Mouse (Mus musculus): ENCODE measurements around the gene Jup.
"Not testable (repeated sequence)": the region's sequence is repeated elsewhere in the genome, so short reads cannot be mapped to it uniquely, and the experiment has no call there.

Gene Jup

DNA sequence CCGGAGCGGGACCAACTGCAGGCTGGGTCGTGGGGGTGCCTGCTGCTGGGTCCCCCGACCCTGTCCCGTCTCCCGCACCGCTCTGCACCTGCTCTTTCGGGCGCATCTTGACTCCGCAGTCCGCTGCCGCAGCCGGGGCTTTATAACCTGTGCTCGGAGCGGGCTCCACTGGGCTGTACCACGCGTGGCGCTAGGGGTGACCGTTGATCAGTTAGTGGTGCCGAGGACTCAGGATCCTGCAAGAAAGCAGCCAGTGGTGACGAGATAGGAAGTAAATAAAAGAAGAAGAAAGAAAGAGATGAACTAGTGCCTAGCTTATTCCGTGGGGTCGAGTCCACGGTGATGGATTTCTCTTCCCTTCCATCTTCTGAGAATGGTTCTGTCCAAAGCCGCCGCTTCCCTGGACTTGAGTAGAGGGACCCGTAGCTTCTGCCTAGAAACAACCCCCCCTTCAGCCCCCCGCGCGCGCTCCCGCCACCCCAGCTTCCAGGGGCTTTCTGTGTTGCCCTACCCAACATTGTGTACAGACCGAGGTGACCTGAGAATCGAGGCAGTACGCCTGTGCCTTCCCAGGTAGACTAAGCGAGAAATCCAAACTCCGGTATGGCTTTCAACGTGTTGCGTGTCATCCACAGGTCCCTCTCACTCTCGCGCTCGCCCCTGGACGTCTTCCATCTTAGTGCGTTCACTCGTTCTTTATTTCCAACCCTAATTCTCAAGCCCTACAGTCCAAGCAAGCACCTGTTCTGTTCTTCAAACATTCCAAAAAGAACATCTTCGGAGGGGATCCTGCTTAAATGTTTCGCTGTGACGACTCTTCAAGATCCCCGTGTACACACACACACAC, 41.4 kb downstream of the Jup start, which contains the start of gene Hap1:
Gene Hap1 (minus strand): TSS at position 157 of the 847 bp plus-strand sequence.
- peak; percentile 55 to 60 for DNase-seq

DNA sequence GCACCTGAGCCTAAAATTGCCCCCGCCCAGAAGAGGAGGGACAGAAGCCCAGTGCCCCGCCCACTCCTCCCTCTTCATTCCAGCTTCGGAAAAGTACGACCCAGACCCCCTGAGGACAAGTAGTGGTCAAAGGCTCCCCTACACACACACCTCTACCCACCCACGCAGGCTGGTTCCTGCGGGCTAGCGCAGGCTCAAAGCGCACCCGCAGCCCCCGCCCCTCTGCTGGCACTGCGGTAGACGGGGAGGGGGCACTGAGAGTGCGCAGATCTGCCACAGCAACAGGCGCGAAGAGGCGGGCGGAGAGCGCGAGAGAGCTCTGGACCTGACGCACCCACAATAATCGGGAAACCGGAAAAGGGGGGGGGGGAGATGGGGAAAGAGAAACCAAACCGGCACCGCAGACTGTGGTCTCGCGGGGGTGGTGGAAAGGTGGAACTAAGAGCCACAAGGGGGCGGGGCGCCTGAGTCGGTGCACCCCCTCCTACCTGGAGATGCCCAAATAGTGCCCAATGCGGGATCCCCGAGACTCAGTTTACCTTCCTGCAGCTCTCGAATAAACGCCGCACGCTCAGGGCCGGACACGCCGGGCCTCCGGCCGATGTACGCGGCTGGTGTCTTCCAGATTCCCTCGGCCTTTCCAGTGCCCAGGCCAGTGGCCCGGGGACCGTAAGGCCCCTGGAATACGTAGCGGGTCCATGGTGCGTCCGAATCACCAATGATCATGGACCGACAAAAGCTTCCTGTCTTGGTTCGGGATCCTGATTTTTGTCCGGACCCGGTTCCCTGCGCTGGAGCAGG, 42.2 kb downstream of the Jup start:
- peak; percentile 71 to 79 for DNase-seq

DNA sequence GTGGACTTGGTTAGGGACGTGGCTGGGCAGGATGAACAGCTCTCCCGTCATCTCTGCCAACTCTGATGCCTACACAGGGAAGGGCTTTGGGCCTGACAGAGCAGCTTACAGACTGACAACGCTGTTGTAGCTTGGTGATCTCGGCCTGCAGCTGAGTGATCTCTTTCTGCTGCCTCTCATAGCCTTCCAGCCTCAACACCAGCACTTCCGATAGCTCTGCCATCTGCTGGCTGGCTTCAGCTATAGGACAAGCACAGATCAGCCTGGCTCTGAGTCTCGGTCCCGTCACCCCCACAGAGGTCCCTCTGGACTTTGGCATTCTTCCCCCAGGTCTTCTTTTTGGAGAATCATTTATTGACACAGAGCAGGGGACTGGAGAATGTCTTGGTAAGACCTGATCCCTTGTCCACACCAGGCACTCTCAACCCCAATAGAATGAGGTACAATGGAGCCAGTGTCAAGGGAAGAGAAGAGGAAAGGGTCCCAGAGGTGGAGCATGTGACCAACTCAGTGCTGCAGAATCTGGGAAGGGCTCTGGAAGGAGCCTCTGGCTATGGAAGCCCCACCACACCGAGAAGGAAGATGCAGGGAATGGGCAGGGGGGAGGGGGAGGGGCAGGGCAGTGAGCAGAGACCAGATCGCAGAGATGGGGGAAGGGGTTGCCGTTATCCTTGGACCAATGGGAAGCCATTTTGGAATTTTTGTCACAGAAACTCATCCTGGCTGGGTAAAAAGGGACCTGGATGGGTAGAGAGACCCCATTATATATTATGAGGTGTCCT, 45.3 kb downstream of the Jup start:
- DNase-seq = no peak

DNA sequence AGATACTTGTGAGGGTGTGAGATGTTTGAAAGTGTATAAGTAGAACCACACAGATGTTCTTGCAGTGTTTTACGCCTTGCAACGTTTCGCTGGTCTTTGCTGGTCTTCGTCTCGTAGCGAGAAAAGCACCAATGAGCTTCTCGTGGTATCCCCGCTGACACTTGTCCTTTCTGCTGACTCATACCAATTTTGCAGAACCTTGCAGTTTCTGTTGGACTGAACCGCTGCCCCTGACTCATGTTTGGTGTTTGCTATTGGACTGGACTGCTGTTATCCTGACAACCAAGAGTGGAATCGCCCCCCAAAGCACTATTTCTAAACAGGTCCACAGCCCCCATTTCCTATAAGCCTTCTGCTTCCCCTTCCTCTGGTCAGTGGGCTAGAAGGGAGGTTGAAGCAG, 53.3 kb downstream of the Jup start:
- no peak for DNase-seq

DNA sequence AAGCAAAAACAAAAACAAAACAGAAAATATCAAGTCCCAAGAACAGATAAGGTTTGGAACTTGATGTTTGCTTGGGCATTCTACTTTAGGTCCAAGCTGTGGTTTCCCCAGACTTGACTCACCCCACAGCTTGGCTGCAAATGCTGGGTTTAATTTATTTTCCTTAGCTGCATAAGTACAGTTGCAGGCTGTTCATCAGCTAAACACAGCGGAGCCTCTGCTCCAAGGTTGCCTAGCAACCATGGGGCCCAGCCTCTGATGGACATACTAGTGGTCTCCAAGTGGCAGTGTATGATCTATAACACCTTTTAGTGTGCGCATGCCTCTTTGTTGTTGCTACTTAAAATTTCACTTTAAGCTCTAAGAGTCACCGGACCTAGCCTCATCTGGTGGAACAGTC, 61.8 kb downstream of the Jup start:
- no peak for DNase-seq

DNA sequence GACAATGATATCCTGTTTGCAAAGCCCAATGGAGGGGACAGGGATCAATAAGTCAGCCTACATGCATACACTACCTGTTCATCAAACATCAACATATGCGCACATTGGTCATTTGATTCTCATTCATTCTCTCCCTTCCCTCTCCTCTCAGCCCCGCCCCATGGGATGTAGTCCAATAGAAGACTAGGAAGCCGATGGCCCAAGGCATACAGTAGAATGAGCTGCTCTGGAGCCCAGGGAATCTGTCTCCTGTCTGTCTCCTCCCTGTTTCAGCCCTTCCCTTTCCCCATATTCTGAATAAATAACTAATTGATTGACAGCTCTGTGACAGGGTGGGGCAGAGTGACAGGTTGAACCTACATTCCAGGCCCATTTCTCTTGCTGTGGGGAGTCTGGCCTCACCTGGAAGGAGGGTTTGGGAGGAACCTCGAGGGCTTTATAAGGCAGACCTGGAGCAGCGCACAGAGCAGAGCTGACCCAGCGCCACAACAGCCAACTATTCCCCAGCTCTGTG, 63.6 kb downstream of the Jup start, which contains the start of gene Gast:
Gene Gast (plus strand): TSS at position 464 of the 514 bp plus-strand sequence.
- no peak for DNase-seq

DNA sequence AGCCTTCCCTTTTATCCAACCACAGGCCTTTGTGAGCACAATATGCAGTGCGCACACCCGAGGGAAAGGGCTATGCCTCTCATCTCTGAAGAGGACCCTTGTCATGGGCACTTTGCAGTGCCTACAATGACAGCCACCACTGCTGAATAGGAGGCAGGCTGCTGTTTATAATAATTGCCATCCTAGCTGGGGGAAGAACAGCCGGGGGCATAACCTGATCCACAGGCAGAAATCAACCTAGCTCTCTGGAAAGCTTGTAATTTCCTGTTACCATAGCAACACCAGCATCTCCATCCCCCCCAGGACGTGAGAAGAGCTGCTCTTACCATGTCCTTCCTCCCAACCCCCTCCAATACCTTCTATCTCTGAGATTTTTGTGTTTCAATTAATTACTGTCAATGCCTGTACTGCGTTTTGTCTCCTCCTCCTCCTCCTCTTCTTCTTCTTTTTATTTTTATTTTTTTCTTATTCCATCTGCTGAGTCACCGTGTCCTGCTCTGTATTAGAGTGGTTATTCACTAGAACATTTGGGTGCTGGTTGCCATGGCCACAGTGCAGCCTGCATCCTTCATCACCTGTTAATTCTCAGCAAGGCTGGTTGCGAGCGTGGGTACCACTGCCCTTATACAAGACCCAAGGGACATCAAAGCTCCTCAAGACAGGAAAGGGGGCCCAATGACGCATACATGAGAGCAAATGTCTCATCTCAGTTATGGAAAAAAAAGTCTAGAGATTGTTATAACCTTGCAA, 64.6 kb downstream of the Jup start:
- DNase-seq = no peak

DNA sequence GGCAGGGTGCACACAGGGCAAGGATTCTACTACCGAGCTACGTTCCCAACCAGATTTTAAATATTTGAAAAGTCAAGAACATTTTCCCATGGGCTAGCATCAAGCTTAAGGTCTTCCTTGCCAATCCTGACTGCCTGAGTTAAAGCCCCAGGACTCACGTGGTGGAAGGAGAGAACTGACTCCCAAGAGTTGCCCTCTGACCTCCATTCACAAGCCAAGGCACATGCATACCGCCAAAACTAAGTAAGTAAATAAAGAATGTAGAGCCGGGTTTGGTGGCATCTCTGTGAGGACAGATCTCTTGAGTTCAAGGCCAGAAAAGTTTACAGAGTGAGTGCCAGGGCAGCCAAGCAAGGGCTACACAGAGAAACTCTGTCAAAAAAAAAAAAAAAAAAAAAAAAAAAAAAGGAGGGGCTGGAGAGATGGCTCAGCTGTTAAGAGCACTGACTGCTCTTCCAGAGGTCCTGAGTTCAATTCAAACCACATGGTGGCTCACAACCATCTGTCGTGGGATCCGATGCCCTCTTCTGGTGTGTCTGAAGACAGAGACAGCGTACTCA, 66.7 kb downstream of the Jup start:
- DNase-seq = not testable (repeated sequence)

DNA sequence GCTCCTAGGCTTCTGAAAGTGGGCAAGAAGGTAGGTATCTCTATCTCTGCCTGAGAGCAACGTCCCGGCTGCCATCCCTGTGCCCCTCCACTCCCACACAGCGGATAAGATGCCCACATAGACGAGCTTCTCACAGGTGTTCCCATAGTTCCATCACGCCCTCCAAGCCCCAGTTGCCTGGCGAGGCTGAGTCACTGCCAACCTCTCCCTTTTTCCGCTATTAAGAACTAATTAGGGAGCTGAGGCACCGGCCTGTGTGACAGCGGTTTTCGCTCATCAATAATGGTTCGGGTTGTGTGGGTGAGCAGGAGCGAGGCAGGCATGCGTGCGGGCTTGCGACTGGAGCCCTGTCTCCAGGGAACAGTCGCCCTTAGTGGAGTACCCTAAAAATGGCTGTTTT, 67.3 kb downstream of the Jup start:
- DNase-seq = no peak

DNA sequence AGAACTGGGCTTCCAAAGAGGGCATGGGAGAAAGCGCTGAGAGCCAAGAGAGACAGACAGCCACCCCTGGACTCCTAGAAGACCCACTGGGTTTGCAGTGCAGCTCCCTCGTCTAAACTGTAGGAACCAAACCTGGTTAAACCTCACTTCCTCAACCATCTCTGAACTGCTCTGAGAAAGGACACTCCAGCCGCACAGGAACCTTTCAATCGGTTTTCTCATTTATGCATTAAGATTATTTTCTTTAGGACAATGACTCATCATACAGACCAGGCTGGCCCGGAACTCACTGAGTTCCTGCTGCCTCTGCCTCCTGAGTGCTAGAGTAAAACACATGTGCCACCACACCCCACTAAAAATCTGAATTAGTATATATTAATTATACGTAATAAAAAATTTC, 69.8 kb downstream of the Jup start:
- no peak for DNase-seq

DNA sequence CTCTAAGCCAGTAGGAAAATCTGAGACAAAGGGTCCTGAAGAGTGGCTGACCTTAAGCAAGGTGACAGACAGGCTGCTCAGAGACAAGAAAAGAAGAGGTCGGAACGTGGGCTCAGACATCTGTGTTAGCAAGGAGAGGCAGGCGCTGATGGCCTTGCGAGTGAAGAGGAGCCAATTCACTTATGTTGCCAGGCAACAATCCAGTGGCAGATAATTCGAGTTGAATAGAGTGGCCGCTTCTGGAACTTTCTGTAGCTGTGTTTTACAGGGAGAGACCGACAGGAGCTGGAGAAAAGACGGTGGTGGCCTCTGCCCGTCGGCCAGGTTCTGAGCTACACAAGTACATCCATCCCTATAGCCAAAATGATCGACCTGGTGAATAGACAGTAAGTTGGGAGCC, 70.2 kb downstream of the Jup start:
- DNase-seq = no peak

DNA sequence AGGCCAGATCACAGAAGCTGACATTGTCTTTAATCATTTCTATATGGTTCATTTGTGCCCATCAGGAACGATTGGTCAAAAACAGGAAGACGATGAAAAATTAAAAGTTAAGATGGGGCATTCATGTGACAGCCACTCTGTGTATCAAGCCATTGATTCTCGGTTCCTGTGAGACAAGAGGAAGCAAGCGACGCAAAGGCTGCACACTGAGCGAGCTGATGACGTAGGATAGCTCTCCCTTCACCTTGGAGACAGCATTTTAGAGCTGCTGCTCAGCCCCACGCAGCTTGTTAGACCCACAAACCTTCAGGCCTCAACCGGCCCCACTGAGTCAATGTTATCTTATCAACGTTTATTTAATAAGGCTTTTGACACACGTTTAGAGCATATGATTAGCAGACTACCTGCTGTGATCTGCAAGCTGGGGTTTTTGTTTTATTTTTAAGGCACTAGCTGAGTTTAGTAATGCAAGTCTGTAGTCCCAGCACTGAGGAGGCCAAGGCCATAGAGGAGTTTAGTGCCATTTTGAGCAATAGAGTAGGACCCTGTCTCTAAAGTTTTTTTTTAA, 72.4 kb downstream of the Jup start:
- no peak for DNase-seq

DNA sequence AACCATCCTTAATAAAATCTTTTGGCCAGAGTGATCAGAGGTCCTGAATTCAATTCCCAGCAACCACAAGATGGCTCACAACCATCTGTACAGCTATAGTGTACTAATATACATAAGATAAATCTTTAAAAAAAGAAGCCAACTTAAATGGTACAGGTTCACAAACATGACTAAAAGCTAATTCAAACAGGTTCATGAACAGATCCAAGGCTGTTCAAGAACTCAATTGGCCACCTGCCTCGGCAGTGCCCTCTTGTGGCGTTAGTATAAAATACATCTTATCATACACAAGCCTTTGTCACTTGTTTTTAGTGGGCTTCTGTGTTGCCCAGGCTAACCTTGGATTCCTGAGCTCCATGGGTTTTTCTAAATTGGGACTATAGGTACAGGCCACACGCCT, 74.0 kb downstream of the Jup start:
- peak; percentile 41 to 47 for DNase-seq

DNA sequence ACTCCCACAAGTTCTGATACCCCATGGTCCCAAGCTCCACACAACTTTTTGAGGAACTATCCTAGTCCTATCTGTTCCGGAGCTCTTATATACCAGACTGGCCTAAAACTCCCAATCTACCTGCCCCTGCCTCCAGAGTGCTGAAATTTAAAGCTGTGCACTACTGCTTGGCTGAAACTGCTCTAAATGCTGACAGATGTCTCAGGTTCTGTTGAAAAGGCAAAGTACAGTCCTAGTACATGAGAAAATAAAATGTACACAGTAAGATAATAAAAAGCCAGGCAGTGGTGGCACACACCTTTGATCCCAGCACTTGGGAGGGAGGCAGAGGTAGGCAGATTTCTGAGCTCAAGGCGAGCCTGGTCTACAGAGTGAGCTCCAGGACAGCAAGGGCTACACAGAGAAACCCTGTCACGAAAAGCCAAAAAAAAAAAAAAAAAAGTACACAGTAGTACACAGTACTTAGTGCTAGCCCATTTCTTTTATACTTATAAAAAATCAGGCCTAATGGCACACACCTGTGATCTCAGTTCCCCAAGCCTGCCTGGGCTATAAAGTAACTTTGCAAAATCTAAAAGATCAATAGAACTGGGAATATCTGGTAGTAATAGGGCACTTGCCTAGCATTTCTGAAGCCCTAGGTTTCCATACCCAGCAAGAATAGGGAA, 74.8 kb downstream of the Jup start:
- no peak for DNase-seq

DNA sequence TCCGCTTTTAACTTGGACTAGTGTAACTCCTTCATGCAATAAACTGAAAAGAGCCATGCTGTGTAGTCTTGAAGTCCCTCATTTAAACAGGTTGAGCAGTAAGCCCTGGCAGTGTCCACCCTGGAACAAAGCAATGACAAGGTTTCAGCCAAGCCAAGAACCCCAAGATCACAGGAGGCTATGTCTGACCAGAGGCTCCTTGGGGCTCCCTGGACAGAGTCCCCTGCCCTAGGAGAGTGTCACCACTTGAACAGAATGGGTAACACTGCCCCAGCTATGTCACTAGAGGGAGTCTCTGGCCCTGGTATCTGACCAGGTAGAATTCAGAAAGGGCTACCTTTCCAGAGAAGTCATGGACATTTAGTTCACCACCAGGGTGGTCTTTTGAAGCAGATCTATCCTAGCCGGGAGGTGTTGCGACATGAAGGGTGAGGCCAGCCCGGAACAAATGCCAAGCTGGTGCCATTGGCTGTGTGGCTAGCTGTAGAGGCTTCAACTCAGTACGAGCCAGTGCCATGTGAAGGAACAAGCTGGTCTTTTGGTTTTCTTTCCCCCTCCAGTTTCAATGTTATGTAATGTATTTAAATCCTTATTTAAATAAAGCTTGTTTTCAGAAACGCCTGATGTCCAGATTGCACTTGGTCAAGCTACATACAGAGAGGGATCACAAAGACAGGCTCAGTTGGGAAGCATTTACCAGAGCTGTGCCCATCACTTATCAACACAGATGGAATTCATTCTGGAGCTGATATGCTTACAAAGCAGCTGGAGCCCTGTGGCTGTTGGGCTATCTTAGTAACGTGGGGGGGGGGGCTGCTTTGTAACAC, 75.9 kb downstream of the Jup start:
- DNase-seq = not testable (repeated sequence)

DNA sequence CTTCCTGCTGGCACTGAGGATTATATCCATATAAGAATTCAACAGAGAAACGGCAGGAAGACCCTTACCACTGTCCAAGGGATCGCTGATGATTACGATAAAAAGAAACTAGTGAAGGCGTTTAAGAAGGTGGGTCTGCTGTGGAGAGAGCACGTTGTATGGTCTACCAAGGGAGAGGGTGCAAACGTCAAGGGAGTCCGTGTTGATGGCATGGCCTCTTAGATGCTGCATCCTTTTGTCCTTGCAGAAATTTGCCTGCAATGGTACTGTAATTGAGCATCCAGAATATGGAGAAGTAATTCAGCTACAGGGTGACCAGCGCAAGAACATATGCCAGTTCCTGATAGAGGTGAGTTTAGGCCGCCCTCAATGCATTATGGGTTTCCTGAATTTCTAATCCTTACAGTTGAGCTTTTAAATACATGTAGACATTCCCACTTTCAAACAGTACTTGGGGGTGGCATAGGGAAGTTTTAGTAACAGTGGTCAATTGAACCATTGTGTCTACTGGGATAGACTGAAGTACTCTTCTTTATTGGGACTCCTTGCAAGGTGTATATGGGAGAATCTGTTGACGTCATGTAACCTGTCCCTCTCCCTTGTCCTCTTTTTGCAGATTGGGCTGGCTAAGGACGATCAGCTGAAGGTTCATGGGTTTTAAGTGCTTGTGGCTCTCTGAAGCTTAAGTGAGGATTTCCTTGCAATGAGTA, 76.7 kb downstream of the Jup start:
- not testable (repeated sequence) for DNase-seq

DNA sequence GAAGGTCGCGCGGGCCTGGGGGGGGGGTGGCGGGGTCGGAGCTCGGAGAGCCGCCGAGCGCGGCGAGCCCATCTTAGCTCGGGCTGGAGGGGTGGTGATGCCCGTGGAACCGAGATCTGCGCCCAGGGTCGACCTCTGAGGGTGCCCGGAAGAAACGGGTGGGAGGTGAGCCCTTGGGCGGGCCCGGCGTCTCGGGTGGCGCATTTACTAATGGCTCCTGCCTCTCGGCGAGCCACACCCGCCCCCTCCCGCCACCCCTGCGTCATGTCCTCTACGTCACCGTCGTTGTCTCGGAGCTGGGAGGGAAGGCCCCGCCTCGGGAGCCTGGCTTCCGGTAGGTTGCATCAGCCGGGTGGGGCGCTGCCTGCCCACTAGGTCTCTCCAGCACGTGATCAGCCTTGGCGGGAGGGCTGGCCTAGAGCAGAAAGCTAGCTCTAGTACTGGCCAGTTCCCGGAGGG, 77.4 kb downstream of the Jup start:
- DNase-seq = peak; percentile 93 to 96

DNA sequence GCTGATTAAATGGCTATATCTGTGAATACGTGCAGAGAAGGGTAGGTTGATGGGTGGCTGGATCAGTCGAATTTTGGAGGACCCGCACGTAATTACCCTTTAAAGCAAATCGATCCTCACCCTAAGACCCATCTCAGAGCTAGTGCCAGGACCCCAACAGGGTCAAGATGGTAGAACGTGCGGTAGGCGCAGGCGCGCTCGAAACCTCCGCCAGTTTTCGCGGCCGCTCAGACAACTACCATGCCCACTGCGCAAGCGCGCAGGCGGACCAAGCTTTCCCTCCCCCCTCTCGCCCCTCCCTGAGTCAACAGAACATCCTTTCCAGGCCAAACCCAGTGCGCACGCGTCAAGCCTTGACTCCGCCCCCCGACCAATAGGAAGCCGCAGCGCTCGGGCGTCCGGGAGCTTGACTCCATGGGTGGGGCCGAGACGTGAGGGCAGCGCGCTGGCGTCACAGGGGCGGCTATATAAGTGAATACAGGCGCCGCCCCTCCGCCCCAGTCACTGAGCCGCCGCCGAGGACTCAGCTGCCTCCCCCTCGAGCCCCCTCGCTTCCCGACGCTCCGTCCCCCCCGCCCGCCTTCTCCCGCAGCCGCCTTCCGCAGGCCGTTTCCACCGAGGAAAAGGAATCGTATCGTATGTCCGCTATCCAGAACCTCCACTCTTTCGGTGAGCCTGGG, 77.9 kb downstream of the Jup start, which contains the start of gene Eif1:
Gene Eif1 (plus strand): TSS at position 394 of the 680 bp plus-strand sequence.
- peak; percentile 100 for DNase-seq

Measured in thymus, postnatal 36 days (tissue).